In the genomic region with DNA sequence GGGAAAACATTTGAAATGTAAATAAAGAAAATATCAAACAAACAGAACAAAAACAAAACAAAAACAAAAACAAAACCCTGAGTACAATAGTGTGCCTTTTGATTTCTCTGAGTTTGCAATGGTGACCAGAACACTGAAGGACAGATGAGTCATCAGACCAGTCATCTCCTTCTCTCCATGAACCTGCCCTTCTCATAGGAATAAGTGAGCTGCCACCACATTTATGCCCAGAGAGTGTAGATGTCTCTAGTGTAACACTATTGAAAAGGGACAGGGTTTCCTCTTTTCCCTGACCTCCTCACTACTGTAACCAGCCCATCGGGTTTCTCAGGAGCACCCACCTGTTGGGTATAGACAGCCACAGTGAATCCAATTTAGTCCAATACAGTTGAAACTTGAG, we compare ENCODE assay signal across 25 mouse cellular contexts. TPM values are rescaled to one million over a fixed set of nuclear protein-coding genes. Genes with fewer than 3 reads are reported as not detected.
DNase-seq lines count a peak whose midpoint lies in the region; ATAC-seq and TF ChIP-seq lines count a peak whose summit lies in the region.
"Had no signal": no experiment of that assay in that cellular context is flagged by ENCODE, and none has a peak within 500 bp of the region (broad histone marks: within the 10 kb centered on the region; RNA-seq: fewer than 3 reads in every experiment).

No protein-coding gene starts in this region.

- in situ Hi-C loops in CH12.LX (cut with MboI; ENCODE audit: low pct_ligation_motif_present, low pct_unique_long_range_greater_than_20kb, low sequenced_read_pairs): loop anchor here (25.0 kb wide), 1 partner anchor 352 kb away; no protein-coding TSS in a partner anchor
- in situ Hi-C loops in Patski (cut with MboI; ENCODE audit: low pct_unique_long_range_greater_than_20kb): loop anchor here (25.0 kb wide), 2 partner anchors 448 to 723 kb away; no protein-coding TSS in a partner anchor

- H3K79me2 ChIP-seq in CH12.LX (replicated peaks; ENCODE audit: control insufficient read depth, extremely low read depth, insufficient read depth, poor library complexity, severe bottlenecking): no peaks in the 10 kb centered on the region

- H3K9me3 ChIP-seq in forebrain, embryonic 11.5 days (ENCODE audit: control insufficient read depth, low read length): peaks cover 2% of the 10 kb centered on the region; the same call in 1 of the 2 replicates
- no peaks in the 10 kb centered on the region for H3K9me3 ChIP-seq in forebrain, embryonic 15.5 days
- peaks cover 4% of the 10 kb centered on the region for H3K9me3 ChIP-seq in CH12.LX (replicated peaks; ENCODE audit: low read length)
- H3K9me3 ChIP-seq: embryonic facial prominence, embryonic 13.5 days; embryonic facial prominence, embryonic 15.5 days had no signal

- 0 out of 2 replicates have a peak, but pooled peaks have one; percentile 24 for ATAC-seq in forebrain, embryonic 11.5 days (replicated peaks; ENCODE audit: low FRiP score)
- no peak for ATAC-seq in forebrain, embryonic 15.5 days (replicated peaks)
- ATAC-seq in Patski: peak; percentile 47
- ATAC-seq: CD4-positive, CD25-positive, alpha-beta regulatory T cell, adult 4 months; forebrain, embryonic 13.5 days; forebrain, embryonic 16.5 days had no signal

- CTCF ChIA-PET in Patski (lab: Charles Lee): no interaction called here

- H3K36me3 ChIP-seq in forebrain, embryonic 11.5 days (ENCODE audit: control insufficient read depth, insufficient read depth, low read length): no peaks in the 10 kb centered on the region
- H3K36me3 ChIP-seq in forebrain, embryonic 15.5 days: no peaks in the 10 kb centered on the region
- no peaks in the 10 kb centered on the region for H3K36me3 ChIP-seq in CH12.LX (replicated peaks in 1 of 2; ENCODE audit: control insufficient read depth in 1 of 2, insufficient read depth in 1 of 2, low read length in 1 of 2)

- no peak for DNase-seq in forebrain, embryonic 11.5 days (ENCODE audit: low spot score)
- peak; percentile 10 for DNase-seq in CH12.LX (ENCODE audit: extremely low read depth)
- no peak for DNase-seq in Patski (ENCODE audit: low read depth, low spot score)
- DNase-seq in ovary, adult 18-20 months (ENCODE audit: low spot score): no peak
- DNase-seq in spleen, adult 18-20 months: no peak
- DNase-seq: adrenal gland, postnatal 10 days; adrenal gland, postnatal 25 days; B cell, adult 2 months; cerebellum, adult 11 months; cerebellum, adult 18-20 months; cerebellum, adult 8-10 months; cerebellum, adult 9-11 months; cerebellum, postnatal 14 days; cerebellum, postnatal 36 days; embryo, embryonic 11 days had no signal

- no peak overlapping the region for H3K4me3 ChIP-seq in forebrain, embryonic 11.5 days (ENCODE audit: low read depth, low read length)
- no peak overlapping the region for H3K4me3 ChIP-seq in forebrain, embryonic 15.5 days
- H3K4me3 ChIP-seq in CH12.LX (replicated peaks in 1 of 3; ENCODE audit: low read depth in 2 of 3, low read length in 2 of 3, poor library complexity in 1 of 3): no peak overlapping the region
- H3K4me3 ChIP-seq: embryonic facial prominence, embryonic 13.5 days; embryonic facial prominence, embryonic 15.5 days; erythroblast, embryonic 14.5 days; forebrain, embryonic 10.5 days; forebrain, embryonic 13.5 days had no signal

- TF ChIP-seq EP300 in CH12.LX (IDR thresholded peaks at IDR 0.05; ENCODE audit: low read length): no peak

- H3K27ac ChIP-seq in forebrain, embryonic 11.5 days (ENCODE audit: low read depth, low read length): no peak overlapping the region
- H3K27ac ChIP-seq in forebrain, embryonic 15.5 days (replicated peaks): no peak overlapping the region
- H3K27ac ChIP-seq in CH12.LX (ENCODE audit: insufficient read depth, low read depth): no peak overlapping the region
- H3K27ac ChIP-seq: embryonic facial prominence, embryonic 13.5 days; embryonic facial prominence, embryonic 15.5 days; forebrain, embryonic 10.5 days; forebrain, embryonic 13.5 days had no signal

- H3K4me1 ChIP-seq in forebrain, embryonic 11.5 days (replicated peaks; ENCODE audit: control insufficient read depth, insufficient read depth, low read length): no peaks in the 10 kb centered on the region
- peaks cover 8% of the 10 kb centered on the region; the same call in 1 of the 2 replicates for H3K4me1 ChIP-seq in forebrain, embryonic 15.5 days
- peaks cover 5 to 28% of the 10 kb centered on the region in 2 experiments for H3K4me1 ChIP-seq in CH12.LX (ENCODE audit: control insufficient read depth in 1 of 2, insufficient read depth in 2 of 2)
- H3K4me1 ChIP-seq: forebrain, embryonic 10.5 days; forebrain, embryonic 13.5 days had no signal

- POLR2A ChIA-PET in Patski (lab: Charles Lee): interaction anchor here (0.6 kb wide), 1 partner anchor 8 kb away, joined by 3 read pairs; no protein-coding TSS in a partner anchor

- H3K27me3 ChIP-seq in forebrain, embryonic 11.5 days (ENCODE audit: control insufficient read depth, insufficient read depth, low read length): no peaks in the 10 kb centered on the region
- H3K27me3 ChIP-seq in forebrain, embryonic 15.5 days: no peaks in the 10 kb centered on the region
- H3K27me3 ChIP-seq in CH12.LX (replicated peaks): no peaks in the 10 kb centered on the region
- no peaks in the 10 kb centered on the region for H3K27me3 ChIP-seq in Patski
- H3K27me3 ChIP-seq: embryonic facial prominence, embryonic 13.5 days; embryonic facial prominence, embryonic 15.5 days; forebrain, embryonic 13.5 days had no signal

- no peak overlapping the region for H3K4me2 ChIP-seq in forebrain, embryonic 11.5 days (ENCODE audit: low read depth, low read length, severe bottlenecking)
- no peak overlapping the region for H3K4me2 ChIP-seq in forebrain, embryonic 15.5 days (replicated peaks)
- no peak overlapping the region for H3K4me2 ChIP-seq in CH12.LX (ENCODE audit: insufficient read depth, low read depth, poor library complexity, severe bottlenecking)
- H3K4me2 ChIP-seq: embryonic facial prominence, embryonic 13.5 days; embryonic facial prominence, embryonic 15.5 days; forebrain, embryonic 13.5 days had no signal

- no peak for TF ChIP-seq RAD21 in CH12.LX (IDR thresholded peaks at IDR 0.05; ENCODE audit: low read depth, low read length)

- 90% methylated on average over 1 of the region's 1 CpGs for WGBS in forebrain, embryonic 11.5 days
- 100% methylated on average over 1 of the region's 1 CpGs for WGBS in forebrain, embryonic 15.5 days

- H3K9ac ChIP-seq in forebrain, embryonic 11.5 days (ENCODE audit: low read length): no peak overlapping the region
- H3K9ac ChIP-seq in forebrain, embryonic 15.5 days (replicated peaks): no peak overlapping the region
- H3K9ac ChIP-seq in CH12.LX (ENCODE audit: insufficient read depth, low read depth): no peak overlapping the region
- H3K9ac ChIP-seq: embryonic facial prominence, embryonic 13.5 days; embryonic facial prominence, embryonic 15.5 days; forebrain, embryonic 13.5 days had no signal

- dilution Hi-C loops in CH12.LX (cut with MboI; ENCODE audit: extremely low pct_ligation_motif_present, extremely low pct_unique_long_range_greater_than_20kb, low sequenced_read_pairs): no loop called here

- no peak for TF ChIP-seq POLR2A in CH12.LX (IDR thresholded peaks at IDR 0.05; ENCODE audit: low read depth, low read length)

- TF ChIP-seq CTCF in CH12.LX (conservative IDR thresholded peaks at IDR 0.05 in 1 of 2, IDR thresholded peaks at IDR 0.05 in 1 of 2; ENCODE audit: low read depth in 2 of 2, low read length in 2 of 2) (no peak), Patski (IDR thresholded peaks at IDR 0.05) (no peak)

TF ChIP-seq in CH12.LX, 34 proteins besides CTCF, POLR2A, EP300 and RAD21:
- TF ChIP-seq BHLHE40 (IDR thresholded peaks at IDR 0.05; ENCODE audit: low read depth, low read length): no peak
- TF ChIP-seq MAX (IDR thresholded peaks at IDR 0.05; ENCODE audit: low read length): no peak
- no peak for TF ChIP-seq ZNF384 (IDR thresholded peaks at IDR 0.05; ENCODE audit: low read depth, low read length)
- TF ChIP-seq USF2 (conservative IDR thresholded peaks at IDR 0.05; ENCODE audit: low read depth, low read length): no peak
- no peak for TF ChIP-seq MEF2A (IDR thresholded peaks at IDR 0.05; ENCODE audit: borderline replicate concordance, low read depth, low read length)
- TF ChIP-seq ZMIZ1 (IDR thresholded peaks at IDR 0.05; ENCODE audit: low read depth, low read length): no peak
- TF ChIP-seq GABPA (IDR thresholded peaks at IDR 0.05; ENCODE audit: insufficient replicate concordance, low read depth, low read length): no peak
- no peak for TF ChIP-seq TCF12 (IDR thresholded peaks at IDR 0.05; ENCODE audit: low read depth, low read length)
- TF ChIP-seq KAT2A (IDR thresholded peaks at IDR 0.05; ENCODE audit: insufficient replicate concordance, low read length): no peak
- no peak for TF ChIP-seq MXI1 (IDR thresholded peaks at IDR 0.05; ENCODE audit: low read depth, low read length)
- TF ChIP-seq PAX5 (IDR thresholded peaks at IDR 0.05; ENCODE audit: low read length): no peak
- TF ChIP-seq ZC3H11A (IDR thresholded peaks at IDR 0.05; ENCODE audit: low read depth, low read length): no peak

RNA-seq across cellular contexts. Expression of gene Gpc6, which starts 14.4 kb away (rescaled TPM):
- 36.5 and 36.7 TPM in 2 replicates for polyA plus RNA-seq in forebrain, embryonic 11.5 days (2014; fragmentation: Nextera tagmentation; extraction: Ambion mirVana)
- 18.3 TPM in 2 replicates for polyA plus RNA-seq in forebrain, embryonic 15.5 days (2015; fragmentation: Nextera tagmentation; extraction: Ambion mirVana)
- total RNA-seq in CH12.LX (2012; rRNA removed) (not detected in 2 replicates), CH12.LX (2014; rRNA removed) (not detected in 2 replicates)
- polyA plus RNA-seq in CH12.LX (2012; ENCODE audit: insufficient read length, low read depth) (not detected in 2 replicates), Patski (2021) (56.6 TPM)
- total RNA-seq: common myeloid progenitor, adult 5-6 weeks; MEL had no signal
- polyA plus RNA-seq: erythroblast, embryonic 14.5 days had no signal

Comparison
In these comparisons a context has a peak if more than half of its experiments do, and no peak if none do; other contexts are left out.
1. RNA of gene Gpc6, which starts 14.4 kb away (polyA plus RNA-seq): 56.6 TPM in Patski (single experiment), 36.5 to 36.7 TPM in forebrain, embryonic 11.5 days and 18.3 TPM in forebrain, embryonic 15.5 days; not detected in CH12.LX; every median in the first group is over 10 times any median in the second.